Mouse (Mus musculus) inflammation-experienced regulatory T-cells (primary cell): ENCODE results near the gene Ptrhd1. TPM values are rescaled to one million over a fixed set of nuclear protein-coding genes. Genes with fewer than 3 reads are reported as not detected.

Experiments used
- polyA plus RNA-seq, 2 experiments: library from polyadenylated mRNA; unstranded; fragments of 100-300 nt; shearing (Covaris generic); gene quantifications; one replicate each; pipeline ENCODE4 v1.2.1; 2017

Gene Ptrhd1
- 1 to 10 TPM; 3.4 to 4.3 TPM for polyA plus RNA-seq

GRCm38 (mm10) chr12:4233572-4234508 is at the start of gene Ptrhd1, which contains the start of gene Cenpo:
Gene Ptrhd1, plus strand, starts transcription at chr12:4234027.
Gene Cenpo, minus strand, starts transcription at chr12:4234294.

Other genes starting within 250 kb of the Ptrhd1 start
- gene Efr3b, start 195.1 kb upstream of the Ptrhd1 start, polyA plus RNA-seq = 1 to 10 TPM in 1 of 2 experiments, under 1 TPM in 1; 0.31 to 1.8 TPM
- 10 to 100 TPM in 1 of 2 experiments, 1 to 10 TPM in 1; 9.5 to 15.5 TPM for gene Dnajc27, start 151.4 kb upstream of the Ptrhd1 start, polyA plus RNA-seq
- 10 to 100 TPM; 30.9 to 32.0 TPM for gene Adcy3, start 100.9 kb upstream of the Ptrhd1 start, polyA plus RNA-seq
- gene Cenpo, start 267 bp downstream of the Ptrhd1 start, polyA plus RNA-seq = 10 to 100 TPM; 19.5 to 37.3 TPM
- 10 to 100 TPM; 54.7 to 67.1 TPM for gene Ncoa1, start 243.2 kb downstream of the Ptrhd1 start, polyA plus RNA-seq